Mouse (Mus musculus) neural tube, embryonic 12.5 days (tissue): ENCODE results near the gene Vps35l. TPM values are rescaled to one million over a fixed set of nuclear protein-coding genes. Genes with fewer than 3 reads are reported as not detected.

Source experiments
- ATAC-seq: fragments of 200-750 bp; cut with Nextera tagmentation; 2 replicates; pipeline ENCODE4 v1.8.0; 2017; ENCODE audit warnings: low read depth, mild to moderate bottlenecking, moderate TSS enrichment, moderate library complexity; ENCODE audit not compliant: low FRiP score
- H3K27ac ChIP-seq: fragments of 300-500 bp; sonication (generic); 2 replicates; pipeline ENCODE4 v1.5.1; 2016
- H3K27me3 ChIP-seq: fragments of 300-500 bp; sonication (generic); replicated peaks from 2 replicates; pipeline ENCODE4 v1.6.1; 2016; ENCODE audit warnings: mild to moderate bottlenecking
- H3K36me3 ChIP-seq: fragments of 300-500 bp; sonication (generic); 2 replicates; pipeline ENCODE4 v1.6.1; 2016; ENCODE audit warnings: mild to moderate bottlenecking
- H3K4me1 ChIP-seq: fragments of 300-500 bp; sonication (generic); 2 replicates; pipeline ENCODE4 v1.6.1; 2016
- H3K4me2 ChIP-seq: fragments of 300-500 bp; sonication (generic); replicated peaks from 2 replicates; pipeline ENCODE4 v1.6.1; 2016; ENCODE audit warnings: mild to moderate bottlenecking
- H3K4me3 ChIP-seq: fragments of 300-500 bp; sonication (generic); 2 replicates; pipeline ENCODE4 v1.5.1; 2016
- H3K9ac ChIP-seq: fragments of 300-500 bp; sonication (generic); 2 replicates; pipeline ENCODE4 v1.6.1; 2016; ENCODE audit warnings: mild to moderate bottlenecking
- H3K9me3 ChIP-seq: fragments of 300-500 bp; sonication (generic); 2 replicates; pipeline ENCODE4 v1.6.1; 2016; ENCODE audit warnings: mild to moderate bottlenecking
- WGBS: fragments of 180-500 bp; shearing (Covaris S2); methylation state at CpG from one replicate; pipeline ENCODE4 v1.1.7; 2016; 5-methylcytosine and 5-hydroxymethylcytosine counted together
- polyA plus RNA-seq: library from polyadenylated mRNA; unstranded; fragments of >200 nt; fragmentation: Nextera tagmentation; extraction: Ambion mirVana; gene quantifications from 2 replicates; pipeline ENCODE4 v1.2.1, GENCODE M21; 2016

Gene Vps35l
- polyA plus RNA-seq, 1 experiment from 2014 or later: 86.2 TPM

GRCm38 (mm10) chr7:118813592-118813991 lies 73.6 kb downstream of the Vps35l start:
- H3K27me3 ChIP-seq: no peaks in the 10 kb centered on the region
- WGBS: 96% methylated on average over 4 of the region's 4 CpGs
- no peak overlapping the region for H3K4me3 ChIP-seq
- no peaks in the 10 kb centered on the region for H3K9me3 ChIP-seq
- peaks cover 55% of the 10 kb centered on the region for H3K36me3 ChIP-seq
- ATAC-seq: no peak
- H3K9ac ChIP-seq: no peak overlapping the region
- H3K4me2 ChIP-seq: no peak overlapping the region
- H3K27ac ChIP-seq: no peak overlapping the region
- no peaks in the 10 kb centered on the region for H3K4me1 ChIP-seq

GRCm38 (mm10) chr7:118816275-118816674 lies 76.2 kb downstream of the Vps35l start:
- Histone ChIP-seq H3K9ac (no peak overlapping the region), H3K4me3 (no peak overlapping the region), H3K4me1 (no peaks in the 10 kb centered on the region), H3K36me3 (peaks cover 41% of the 10 kb centered on the region), H3K27ac (no peak overlapping the region), H3K27me3 (no peaks in the 10 kb centered on the region), H3K4me2 (no peak overlapping the region), H3K9me3 (no peaks in the 10 kb centered on the region)
- WGBS: 93% methylated on average over 3 of the region's 3 CpGs
- no peak for ATAC-seq

- H3K9me3 ChIP-seq: no peaks in the 10 kb centered on the region
- H3K36me3 ChIP-seq: peaks cover 41% of the 10 kb centered on the region
- H3K9ac ChIP-seq: no peak overlapping the region
- H3K4me3 ChIP-seq: no peak overlapping the region
- no peak overlapping the region for H3K4me2 ChIP-seq
- no peak for ATAC-seq
- 92% methylated on average over 7 of the region's 7 CpGs for WGBS
- H3K27ac ChIP-seq: no peak overlapping the region
- no peaks in the 10 kb centered on the region for H3K27me3 ChIP-seq
- H3K4me1 ChIP-seq: no peaks in the 10 kb centered on the region
Measured at GRCm38 (mm10) chr7:118817741-118818140, 77.7 kb downstream of the Vps35l start.

GRCm38 (mm10) chr7:118819666-118820065 lies 79.6 kb downstream of the Vps35l start:
- Histone ChIP-seq H3K27me3 (no peaks in the 10 kb centered on the region), H3K36me3 (peaks cover 30% of the 10 kb centered on the region), H3K4me2 (no peak overlapping the region), H3K4me3 (no peak overlapping the region), H3K4me1 (peaks cover 7% of the 10 kb centered on the region; the same call in 1 of the 2 replicates), H3K9me3 (no peaks in the 10 kb centered on the region), H3K27ac (no peak overlapping the region), H3K9ac (no peak overlapping the region)
- WGBS: 69% methylated on average over 1 of the region's 1 CpGs
- ATAC-seq: no peak

GRCm38 (mm10) chr7:118821356-118821755 lies 81.3 kb downstream of the Vps35l start:
- Histone ChIP-seq H3K9me3 (no peaks in the 10 kb centered on the region), H3K27ac (no peak overlapping the region), H3K36me3 (peaks cover 26% of the 10 kb centered on the region), H3K4me1 (peaks cover 7% of the 10 kb centered on the region; the same call in 1 of the 2 replicates), H3K27me3 (no peaks in the 10 kb centered on the region), H3K4me3 (no peak overlapping the region), H3K4me2 (no peak overlapping the region), H3K9ac (no peak overlapping the region)
- WGBS: 63% methylated on average over 7 of the region's 7 CpGs
- ATAC-seq: no peak

- H3K4me3 ChIP-seq: no peak overlapping the region
- H3K9me3 ChIP-seq: no peaks in the 10 kb centered on the region
- no peaks in the 10 kb centered on the region for H3K27me3 ChIP-seq
- H3K27ac ChIP-seq: no peak overlapping the region
- H3K36me3 ChIP-seq: peaks cover 24% of the 10 kb centered on the region
- H3K4me2 ChIP-seq: no peak overlapping the region
- no peak overlapping the region for H3K9ac ChIP-seq
- H3K4me1 ChIP-seq: peaks cover 7% of the 10 kb centered on the region; the same call in 1 of the 2 replicates
- no peak for ATAC-seq
- WGBS: 89% methylated on average over 12 of the region's 12 CpGs
Measured at GRCm38 (mm10) chr7:118821887-118822556, 82.0 kb downstream of the Vps35l start.

- Histone ChIP-seq H3K4me3 (no peak overlapping the region), H3K9me3 (no peaks in the 10 kb centered on the region), H3K4me2 (no peak overlapping the region; the same call in 1 of the 2 replicates), H3K9ac (no peak overlapping the region), H3K36me3 (peaks cover 8% of the 10 kb centered on the region), H3K27me3 (no peaks in the 10 kb centered on the region), H3K4me1 (peaks cover 15% of the 10 kb centered on the region), H3K27ac (no peak overlapping the region)
- 57% methylated on average over 7 of the region's 7 CpGs for WGBS
- ATAC-seq: no peak
Measured at GRCm38 (mm10) chr7:118824451-118824850, 84.4 kb downstream of the Vps35l start.

GRCm38 (mm10) chr7:118827975-118828416 lies 88.0 kb downstream of the Vps35l start:
- Histone ChIP-seq H3K4me1 (peaks cover 15% of the 10 kb centered on the region), H3K36me3 (peaks cover 13% of the 10 kb centered on the region), H3K4me3 (no peak overlapping the region), H3K27ac (no peak overlapping the region), H3K9me3 (no peaks in the 10 kb centered on the region), H3K9ac (no peak overlapping the region), H3K27me3 (no peaks in the 10 kb centered on the region), H3K4me2 (no peak overlapping the region)
- no peak for ATAC-seq
- WGBS: 45% methylated on average over 5 of the region's 5 CpGs

- H3K4me1 ChIP-seq: no peaks in the 10 kb centered on the region
- H3K4me3 ChIP-seq: no peak overlapping the region
- no peak overlapping the region for H3K4me2 ChIP-seq
- H3K36me3 ChIP-seq: peaks cover 93% of the 10 kb centered on the region
- whole genome bisulfite sequencing: 88% methylated on average over 5 of the region's 5 CpGs
- ATAC-seq: no peak
- no peaks in the 10 kb centered on the region for H3K27me3 ChIP-seq
- H3K9ac ChIP-seq: no peak overlapping the region
- H3K27ac ChIP-seq: no peak overlapping the region
- H3K9me3 ChIP-seq: no peaks in the 10 kb centered on the region
Measured at GRCm38 (mm10) chr7:118837901-118838300, 97.9 kb downstream of the Vps35l start.

- Histone ChIP-seq H3K36me3 (peaks cover 95% of the 10 kb centered on the region), H3K27me3 (no peaks in the 10 kb centered on the region), H3K9ac (no peak overlapping the region), H3K4me1 (no peaks in the 10 kb centered on the region), H3K9me3 (no peaks in the 10 kb centered on the region), H3K27ac (no peak overlapping the region), H3K4me2 (no peak overlapping the region), H3K4me3 (no peak overlapping the region)
- WGBS: 85% methylated on average over 8 of the region's 8 CpGs
- ATAC-seq: no peak
Measured at GRCm38 (mm10) chr7:118841030-118841745, 101.2 kb downstream of the Vps35l start.

- peaks cover 94% of the 10 kb centered on the region for H3K36me3 ChIP-seq
- no peak for ATAC-seq
- no peak overlapping the region for H3K9ac ChIP-seq
- WGBS: 63% methylated on average over 1 of the region's 1 CpGs
- H3K4me3 ChIP-seq: no peak overlapping the region
- H3K9me3 ChIP-seq: no peaks in the 10 kb centered on the region
- H3K27ac ChIP-seq: no peak overlapping the region
- H3K27me3 ChIP-seq: no peaks in the 10 kb centered on the region
- no peaks in the 10 kb centered on the region for H3K4me1 ChIP-seq
- H3K4me2 ChIP-seq: no peak overlapping the region
Measured at GRCm38 (mm10) chr7:118841796-118842195, 101.8 kb downstream of the Vps35l start.

GRCm38 (mm10) chr7:118842938-118843337 lies 102.9 kb downstream of the Vps35l start:
- Histone ChIP-seq H3K4me1 (no peaks in the 10 kb centered on the region), H3K27ac (no peak overlapping the region), H3K27me3 (no peaks in the 10 kb centered on the region), H3K4me3 (no peak overlapping the region), H3K9ac (no peak overlapping the region), H3K36me3 (peaks cover 94% of the 10 kb centered on the region), H3K4me2 (no peak overlapping the region), H3K9me3 (no peaks in the 10 kb centered on the region)
- no peak for ATAC-seq
- WGBS: 85% methylated on average over 4 of the region's 4 CpGs
